Comparison of ENCODE assay signal across 9 mouse cellular contexts in genomic region chr9:15627785-15628287, GRCm38 (mm10). TPM values are rescaled to one million over a fixed set of nuclear protein-coding genes. Genes with fewer than 3 reads are reported as not detected.
DNase-seq lines count a peak whose midpoint lies in the region; ATAC-seq and TF ChIP-seq lines count a peak whose summit lies in the region.
"Had no signal": no experiment of that assay in that cellular context is flagged by ENCODE, and none has a peak within 500 bp of the region (broad histone marks: within the 10 kb centered on the region; RNA-seq: fewer than 3 reads in every experiment).

TSS of gene Deup1 (minus strand) at chr9:15627933.

- WGBS in liver, postnatal 0 days (ENCODE audit: insufficient replicate concordance): 3% methylated on average over 26 of the region's 28 CpGs
- WGBS in olfactory bulb, adult 2 months: 2% methylated on average over 28 of the region's 28 CpGs

- H3K9ac ChIP-seq in liver, postnatal 0 days (replicated peaks): no peak within 1 kb of the TSS

- intact Hi-C loops in gastrocnemius, adult 2 months (cut with DNase I): no loop called here
- intact Hi-C loops in heart, postnatal 10 days (cut with DNase I): no loop called here

- TF ChIP-seq EP300 in liver, postnatal 0 days (IDR thresholded peaks at IDR 0.05; ENCODE audit: low read depth): no peak

- H3K4me1 ChIP-seq in liver, postnatal 0 days (ENCODE audit: insufficient read depth): no peaks in the 10 kb centered on the region
- peaks cover 7% of the 10 kb centered on the region; the same call in 1 of the 2 replicates for H3K4me1 ChIP-seq in olfactory bulb, adult 2 months (ENCODE audit: control insufficient read depth, insufficient read depth, low read length)

- H3K9me3 ChIP-seq in liver, postnatal 0 days (ENCODE audit: low read length): no peaks in the 10 kb centered on the region

- peak; percentile 71; the same call in 1 of the 2 replicates for ATAC-seq in liver, postnatal 0 days
- no peak for ATAC-seq in erythroid progenitor cell, adult 5-6 weeks (replicated peaks; ENCODE audit: low FRiP score, poor library complexity, severe bottlenecking)

- no peak for TF ChIP-seq POLR2A in olfactory bulb, adult 2 months (IDR thresholded peaks at IDR 0.05; ENCODE audit: insufficient read depth, low read depth, low read length)

- DNase-seq in gastrocnemius, adult 2 months: peak; percentile 40
- no peak for DNase-seq in gastrocnemius, adult 8-10 months (ENCODE audit: low spot score in 2 of 2)
- peak; percentile 70 for DNase-seq in embryo, embryonic 9.5 days (ENCODE audit: extremely low spot score)
- DNase-seq in heart, postnatal 10 days: peak; percentile 26 to 46
- DNase-seq in kidney, postnatal 25 days: peak; percentile 67 to 84
- DNase-seq in liver, postnatal 0 days: peak; percentile 53

- no peak within 1 kb of the TSS for H3K27ac ChIP-seq in gastrocnemius, adult 2 months
- no peak within 1 kb of the TSS for H3K27ac ChIP-seq in liver, postnatal 0 days (ENCODE audit: low read depth)
- H3K27ac ChIP-seq in olfactory bulb, adult 2 months (ENCODE audit: insufficient read depth, low read depth, low read length): no peak within 1 kb of the TSS

- peak within 1 kb of the TSS; percentile 59 for H3K4me2 ChIP-seq in liver, postnatal 0 days (ENCODE audit: low read depth, low read length)

- peak within 1 kb of the TSS; percentile 45 for H3K4me3 ChIP-seq in gastrocnemius, adult 2 months
- H3K4me3 ChIP-seq in liver, postnatal 0 days (ENCODE audit: low read depth, low read length): no peak within 1 kb of the TSS
- H3K4me3 ChIP-seq in olfactory bulb, adult 2 months (ENCODE audit: insufficient read depth, low read depth, low read length): peak within 1 kb of the TSS; percentile 30

- TF ChIP-seq CTCF in gastrocnemius, adult 2 months (IDR thresholded peaks at IDR 0.05): no peak
- TF ChIP-seq CTCF in liver, postnatal 0 days (IDR thresholded peaks at IDR 0.05; ENCODE audit: low read depth): no peak
- TF ChIP-seq CTCF in olfactory bulb, adult 2 months (IDR thresholded peaks at IDR 0.05; ENCODE audit: insufficient read depth, low read depth, low read length): no peak

- H3K36me3 ChIP-seq in liver, postnatal 0 days (replicated peaks; ENCODE audit: insufficient read depth, low read length): no peaks in the 10 kb centered on the region

- 0 out of 2 replicates have a peak, but pooled peaks cover 6% of the 10 kb centered on the region for H3K27me3 ChIP-seq in liver, postnatal 0 days (ENCODE audit: insufficient read depth, low read length)

RNA-seq across cellular contexts. Expression of gene Deup1, which starts in this region (rescaled TPM):
- total RNA-seq in gastrocnemius, adult 2 months (2021): not detected
- total RNA-seq in gastrocnemius, adult 8-10 months (2022): under 1 TPM in 1 of 4 experiments, not detected in 3; 0.09 TPM
- total RNA-seq in heart, postnatal 10 days (2021): under 1 TPM; 0.12 to 0.32 TPM
- 0.13 and 0.17 TPM in 2 replicates for polyA plus RNA-seq in liver, postnatal 0 days (2015; fragmentation: Nextera tagmentation; extraction: Ambion mirVana)
- not detected in 2 replicates for polyA plus RNA-seq in olfactory bulb, adult 2 months (2012; ENCODE audit: insufficient read depth, insufficient read length, low replicate concordance, missing spikeins)
- not detected in 2 replicates for total RNA-seq in erythroid progenitor cell, adult 5-6 weeks (2015; ENCODE audit: low replicate concordance)
- total RNA-seq in erythroid progenitor cell, adult 5-6 weeks (2017; ENCODE audit: low replicate concordance): not detected in 2 replicates
- total RNA-seq: gastrocnemius, postnatal 36 days had no signal

Comparison
In these comparisons a context has a peak if more than half of its experiments do, and no peak if none do; other contexts are left out.
1. Peak in DNase-seq and H3K4me3 ChIP-seq in gastrocnemius, adult 2 months; RNA of the gene not detected or under 1 TPM.
2. Peak in DNase-seq in heart, postnatal 10 days; RNA of the gene not detected or under 1 TPM.
3. Peak in DNase-seq, ATAC-seq and H3K4me2 ChIP-seq in liver, postnatal 0 days; RNA of the gene not detected or under 1 TPM.
4. DNase-seq: peak in embryo, embryonic 9.5 days (single experiment) and kidney, postnatal 25 days (2 of 2); none in gastrocnemius, adult 8-10 months (0 of 2).